Mouse (Mus musculus) liver, postnatal 0 days (tissue): ENCODE data around the gene Nsmce1. TPM values are rescaled to one million over a fixed set of nuclear protein-coding genes. Genes with fewer than 3 reads are reported as not detected.

ENCODE experiments used
- ATAC-seq: fragments of 200-750 bp; cut with Nextera tagmentation; 2 replicates; pipeline ENCODE4 v1.8.0; 2017; ENCODE audit warnings: mild to moderate bottlenecking, moderate library complexity
- DNase-seq: peaks from one replicate; pipeline ENCODE4 v3.0.0-alpha.2; 2016
- H3K27ac ChIP-seq: fragments of 300-500 bp; sonication (generic); 2 replicates; pipeline ENCODE4 v1.5.1; 2014; ENCODE audit warnings: antibody characterized with exemption, moderate library complexity, mild to moderate bottlenecking, low read depth
- H3K27me3 ChIP-seq: fragments of 300-500 bp; sonication (generic); 2 replicates; pipeline ENCODE4 v1.6.1; 2014; ENCODE audit warnings: low read length, control low read depth, mixed read lengths; ENCODE audit not compliant: insufficient read depth
- H3K36me3 ChIP-seq: fragments of 300-500 bp; sonication (generic); replicated peaks from 2 replicates; pipeline ENCODE4 v1.6.1; 2014; ENCODE audit warnings: mild to moderate bottlenecking, control low read depth, low read length, moderate library complexity, mixed read lengths; ENCODE audit not compliant: insufficient read depth
- H3K4me1 ChIP-seq: fragments of 300-500 bp; sonication (generic); 2 replicates; pipeline ENCODE4 v1.6.1; 2014; ENCODE audit warnings: antibody characterized with exemption, mild to moderate bottlenecking, control low read depth; ENCODE audit not compliant: insufficient read depth
- H3K4me2 ChIP-seq: fragments of 300-500 bp; sonication (generic); 2 replicates; pipeline ENCODE4 v1.6.1; 2014; ENCODE audit warnings: low read depth, mild to moderate bottlenecking, low read length, moderate library complexity, mixed read lengths
- H3K4me3 ChIP-seq: fragments of 300-500 bp; sonication (generic); 2 replicates; pipeline ENCODE4 v1.5.1; 2014; ENCODE audit warnings: low read depth, low read length
- H3K9ac ChIP-seq: fragments of 300-500 bp; sonication (generic); replicated peaks from 2 replicates; pipeline ENCODE4 v1.6.1; 2014; ENCODE audit warnings: mild to moderate bottlenecking, moderate library complexity
- H3K9me3 ChIP-seq: fragments of 300-500 bp; sonication (generic); 2 replicates; pipeline ENCODE4 v1.6.1; 2016; ENCODE audit warnings: mild to moderate bottlenecking, control low read depth, low read length, mixed read lengths
- CTCF ChIP-seq: sonication (generic); IDR thresholded peaks from 2 replicates; pipeline ENCODE4 v1.5.1; 2016; ENCODE audit warnings: antibody characterized with exemption, low read depth
- EP300 ChIP-seq: IDR thresholded peaks from 2 replicates; pipeline ENCODE4 v1.6.1; 2016; ENCODE audit warnings: antibody characterized with exemption, low read depth, mild to moderate bottlenecking
- WGBS: fragments of 180-500 bp; shearing (Covaris S2); extraction: QIAGEN DNeasy Blood & Tissue Kit; methylation state at CpG from one replicate; pipeline ENCODE4 v1.1.7; 2014; ENCODE audit not compliant: insufficient replicate concordance; 5-methylcytosine and 5-hydroxymethylcytosine counted together
- polyA plus RNA-seq: library from polyadenylated mRNA; unstranded; fragments of >200 nt; fragmentation: Nextera tagmentation; extraction: Ambion mirVana; gene quantifications from 2 replicates; pipeline ENCODE4 v1.2.1, GENCODE M21; 2015

Nsmce1 gene
- polyA plus RNA-seq, 1 experiment from 2014 or later: 49.2 TPM

GRCm38 (mm10) chr7:125453671-125454070 is 37.7 kb downstream of the Nsmce1 start:
- ATAC-seq (no peak), DNase-seq (no peak)
- H3K4me3 ChIP-seq: no peak overlapping the region
- no peak overlapping the region for H3K27ac ChIP-seq
- H3K9me3 ChIP-seq: no peaks in the 10 kb centered on the region
- H3K4me1 ChIP-seq: no peaks in the 10 kb centered on the region
- 86% methylated on average over 4 of the region's 4 CpGs for WGBS
- H3K36me3 ChIP-seq: peaks cover 21% of the 10 kb centered on the region
- H3K4me2 ChIP-seq: no peak overlapping the region
- H3K9ac ChIP-seq: no peak overlapping the region
- TF ChIP-seq EP300 (no peak), CTCF (no peak)
- no peaks in the 10 kb centered on the region for H3K27me3 ChIP-seq

- Histone ChIP-seq H3K9me3 (no peaks in the 10 kb centered on the region), H3K4me1 (no peaks in the 10 kb centered on the region), H3K27ac (no peak overlapping the region), H3K4me2 (no peak overlapping the region), H3K9ac (no peak overlapping the region), H3K27me3 (no peaks in the 10 kb centered on the region), H3K36me3 (peaks cover 13% of the 10 kb centered on the region; the same call in 1 of the 2 replicates), H3K4me3 (no peak overlapping the region)
- no peak for DNase-seq
- TF ChIP-seq EP300: no peak
- no peak for TF ChIP-seq CTCF
- WGBS: 84% methylated on average over 2 of the region's 2 CpGs
- ATAC-seq: no peak
Observed at GRCm38 (mm10) chr7:125451078-125451477, 40.3 kb downstream of the Nsmce1 start.

- no peaks in the 10 kb centered on the region for H3K27me3 ChIP-seq
- no peak overlapping the region for H3K9ac ChIP-seq
- H3K27ac ChIP-seq: no peak overlapping the region
- TF ChIP-seq CTCF (no peak), EP300 (no peak)
- peaks cover 11% of the 10 kb centered on the region; the same call in 1 of the 2 replicates for H3K36me3 ChIP-seq
- H3K4me2 ChIP-seq: no peak overlapping the region
- DNase-seq: no peak
- ATAC-seq: no peak
- H3K4me3 ChIP-seq: no peak overlapping the region
- H3K4me1 ChIP-seq: peaks cover 1% of the 10 kb centered on the region
- H3K9me3 ChIP-seq: no peaks in the 10 kb centered on the region
- WGBS: 75% methylated on average over 1 of the region's 1 CpGs
Observed at GRCm38 (mm10) chr7:125450678-125451077, 40.7 kb downstream of the Nsmce1 start.

- TF ChIP-seq CTCF (no peak), EP300 (peak; percentile 66)
- Histone ChIP-seq H3K9me3 (no peaks in the 10 kb centered on the region), H3K4me1 (peaks cover 21% of the 10 kb centered on the region), H3K27me3 (no peaks in the 10 kb centered on the region), H3K36me3 (no peaks in the 10 kb centered on the region), H3K4me3 (peak within 1 kb of the TSS; percentile 76), H3K4me2 (peak within 1 kb of the TSS; percentile 88), H3K27ac (peak within 1 kb of the TSS; percentile 97), H3K9ac (peak within 1 kb of the TSS; percentile 82)
- WGBS: 1% methylated on average over 61 of the region's 61 CpGs
- peak; percentile 98 for ATAC-seq
- peak; percentile 95 for DNase-seq
Observed at GRCm38 (mm10) chr7:125444464-125445401, 46.7 kb downstream of the Nsmce1 start, which contains the start of gene Kdm8. Gene Kdm8 (plus strand): TSS chr7:125444676.

GRCm38 (mm10) chr7:125444076-125444463 is 47.3 kb downstream of the Nsmce1 start:
- DNase-seq (no peak), ATAC-seq (peak; percentile 11)
- no peak for TF ChIP-seq CTCF
- TF ChIP-seq EP300: no peak
- H3K4me3 ChIP-seq: peak overlapping the region; percentile 76
- no peaks in the 10 kb centered on the region for H3K36me3 ChIP-seq
- H3K27me3 ChIP-seq: no peaks in the 10 kb centered on the region
- peak overlapping the region; percentile 88 for H3K4me2 ChIP-seq
- peak overlapping the region; percentile 82 for H3K9ac ChIP-seq
- H3K27ac ChIP-seq: peak overlapping the region; percentile 97
- 16% methylated on average over 10 of the region's 10 CpGs for WGBS
- peaks cover 21% of the 10 kb centered on the region for H3K4me1 ChIP-seq
- 0 out of 2 replicates have a peak, but pooled peaks cover 3% of the 10 kb centered on the region for H3K9me3 ChIP-seq

- WGBS: 60% methylated on average over 4 of the region's 4 CpGs
- Histone ChIP-seq H3K27me3 (no peaks in the 10 kb centered on the region), H3K27ac (no peak overlapping the region), H3K9me3 (0 out of 2 replicates have a peak, but pooled peaks cover 3% of the 10 kb centered on the region), H3K36me3 (no peaks in the 10 kb centered on the region), H3K9ac (no peak overlapping the region), H3K4me2 (no peak overlapping the region), H3K4me3 (no peak overlapping the region), H3K4me1 (peaks cover 21% of the 10 kb centered on the region)
- TF ChIP-seq CTCF: no peak
- ATAC-seq (no peak), DNase-seq (no peak)
Observed at GRCm38 (mm10) chr7:125442323-125442722, 49.1 kb downstream of the Nsmce1 start.
